Mouse (Mus musculus) heart, embryonic 11.5 days (tissue): ENCODE measurements at regions not wholly inside any gene's neighbourhood (a gene's known extent, or its start where the extent isn't known, plus 50 kb on each side); places are given as distances from the start of the nearest gene placed in this dataset.

Experiments used
- ATAC-seq: fragments of 200-750 bp; cut with Nextera tagmentation; replicated peaks from 2 replicates; pipeline ENCODE4 v1.8.0; 2017; ENCODE audit warnings: moderate library complexity; ENCODE audit not compliant: insufficient number of reproducible peaks, low FRiP score, low TSS enrichment
- H3K27ac ChIP-seq: fragments of 300-500 bp; sonication (generic); 2 replicates; pipeline ENCODE4 v1.5.1; 2014; ENCODE audit warnings: mild to moderate bottlenecking, low read depth, low read length
- H3K27me3 ChIP-seq: fragments of 300-500 bp; sonication (generic); 2 replicates; pipeline ENCODE4 v1.6.1; 2014; ENCODE audit warnings: mild to moderate bottlenecking, low read length, mixed read lengths; ENCODE audit not compliant: control insufficient read depth, insufficient read depth
- H3K36me3 ChIP-seq: fragments of 300-500 bp; sonication (generic); 2 replicates; pipeline ENCODE4 v1.6.1; 2014; ENCODE audit warnings: mild to moderate bottlenecking, low read length, moderate library complexity, mixed read lengths; ENCODE audit not compliant: control insufficient read depth, insufficient read depth
- H3K4me1 ChIP-seq: fragments of 300-500 bp; sonication (generic); 2 replicates; pipeline ENCODE4 v1.6.1; 2014; ENCODE audit warnings: low read length; ENCODE audit not compliant: control insufficient read depth, insufficient read depth
- H3K4me2 ChIP-seq: fragments of 300-500 bp; sonication (generic); 2 replicates; pipeline ENCODE4 v1.6.1; 2014; ENCODE audit warnings: mild to moderate bottlenecking, moderate library complexity
- H3K4me3 ChIP-seq: fragments of 300-500 bp; sonication (generic); 2 replicates; pipeline ENCODE4 v1.5.1; 2014; ENCODE audit warnings: low read depth, low read length
- H3K9ac ChIP-seq: fragments of 300-500 bp; sonication (generic); 2 replicates; pipeline ENCODE4 v1.6.1; 2014; ENCODE audit warnings: mild to moderate bottlenecking, low read depth, low read length, moderate library complexity
- H3K9me3 ChIP-seq: fragments of 300-500 bp; sonication (generic); replicated peaks from 2 replicates; pipeline ENCODE4 v1.6.1; 2016; ENCODE audit warnings: low read length; ENCODE audit not compliant: control insufficient read depth
- WGBS: fragments of 180-500 bp; shearing (Covaris S2); extraction: QIAGEN DNeasy Blood & Tissue Kit; methylation state at CpG from one replicate; pipeline ENCODE4 v1.1.7; 2014; ENCODE audit not compliant: insufficient replicate concordance; 5-methylcytosine and 5-hydroxymethylcytosine counted together

DNA sequence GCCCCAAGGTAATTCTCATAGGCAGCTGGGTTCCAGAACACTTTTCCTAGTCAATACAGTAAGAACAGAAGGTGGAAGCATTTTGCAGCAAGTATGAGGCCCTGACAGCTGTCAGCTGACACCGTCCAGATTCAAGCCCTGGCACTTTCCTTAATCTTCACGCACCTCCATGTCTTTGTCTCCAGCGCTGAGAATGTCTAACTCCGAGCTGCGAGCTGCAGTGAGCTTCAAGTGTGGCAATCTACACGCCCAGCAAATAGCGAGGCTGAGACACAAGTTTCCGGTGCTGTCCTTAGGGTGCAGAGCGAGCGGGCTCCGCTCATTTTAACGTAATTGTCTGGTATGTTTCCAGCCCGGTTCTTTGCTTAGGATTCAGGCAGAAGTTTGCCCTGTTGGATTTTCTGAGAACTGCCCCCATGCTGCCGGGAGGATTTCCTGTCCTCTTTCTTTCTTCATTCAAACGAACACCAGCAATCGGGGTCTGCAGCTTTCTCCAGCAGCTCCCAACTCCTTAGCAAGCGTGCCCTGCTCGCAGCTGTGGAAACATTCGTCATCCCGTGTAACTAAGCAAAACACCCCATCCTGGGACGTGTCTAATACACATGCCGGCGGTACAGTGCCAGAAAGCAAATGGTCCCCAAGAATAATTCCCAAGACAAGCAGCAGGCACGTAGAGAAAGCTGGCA is 54.5 kb downstream of the Irx3 start:
- no peaks in the 10 kb centered on the region for H3K36me3 ChIP-seq
- H3K4me2 ChIP-seq: peak overlapping the region; percentile 47
- WGBS: 43% methylated on average over 24 of the region's 24 CpGs
- H3K9ac ChIP-seq: no peak overlapping the region
- peaks cover 8% of the 10 kb centered on the region; the same call in 1 of the 2 replicates for H3K27me3 ChIP-seq
- no peak for ATAC-seq
- no peak overlapping the region for H3K4me3 ChIP-seq
- H3K4me1 ChIP-seq: peaks cover 10% of the 10 kb centered on the region; the same call in 1 of the 2 replicates
- peak overlapping the region; percentile 52 for H3K27ac ChIP-seq
- H3K9me3 ChIP-seq: no peaks in the 10 kb centered on the region

- H3K27me3 ChIP-seq: no peaks in the 10 kb centered on the region
- 79% methylated on average over 2 of the region's 2 CpGs for WGBS
Observed at GRCm38 (mm10) chr8:91724646-91725045, 77.2 kb downstream of the Irx3 start.

More at GRCm38 (mm10) chr8:91724646-91725045, 77.2 kb downstream of the Irx3 start:
- Histone ChIP-seq H3K4me3 (no peak overlapping the region), H3K27ac (no peak overlapping the region), H3K9ac (no peak overlapping the region), H3K4me1 (no peaks in the 10 kb centered on the region), H3K9me3 (no peaks in the 10 kb centered on the region), H3K36me3 (no peaks in the 10 kb centered on the region), H3K4me2 (no peak overlapping the region)
- no peak for ATAC-seq
